Mouse (Mus musculus) heart, postnatal 14 days (tissue): ENCODE data around the gene Fcrlb. TPM values are rescaled to one million over a fixed set of nuclear protein-coding genes. Genes with fewer than 3 reads are reported as not detected.
A peak's percentile ranks its signal among the peaks of the same experiment; 100 is the strongest.
"Not testable (repeated sequence)": the region's sequence is repeated elsewhere in the genome, so short reads cannot be mapped to it uniquely, and the experiment has no call there.

Experiments
- DNase-seq, 2 experiments: peaks; one replicate each; pipeline ENCODE4 v3.0.0; 2021 to 2022
- intact Hi-C: fragments of 180-260 bp; cut with DNase I; formaldehyde crosslinking; loops from one replicate; pipeline ENCODE4 v1.15.1; 2025
- long read RNA-seq, 2 experiments: library from polyadenylated mRNA; stranded (forward); transcript quantifications; one replicate each; pipeline ENCODE4 v2.0.0; 2021
- total RNA-seq, 2 experiments: library from RNA; stranded (reverse); gene quantifications; 2 replicates each; pipeline ENCODE4 v1.2.3; 2021

Gene Fcrlb
- not detected for total RNA-seq
- long read RNA-seq, experiment 1, result 0 reads
- long read RNA-seq, experiment 2, result 0 reads

DNA sequence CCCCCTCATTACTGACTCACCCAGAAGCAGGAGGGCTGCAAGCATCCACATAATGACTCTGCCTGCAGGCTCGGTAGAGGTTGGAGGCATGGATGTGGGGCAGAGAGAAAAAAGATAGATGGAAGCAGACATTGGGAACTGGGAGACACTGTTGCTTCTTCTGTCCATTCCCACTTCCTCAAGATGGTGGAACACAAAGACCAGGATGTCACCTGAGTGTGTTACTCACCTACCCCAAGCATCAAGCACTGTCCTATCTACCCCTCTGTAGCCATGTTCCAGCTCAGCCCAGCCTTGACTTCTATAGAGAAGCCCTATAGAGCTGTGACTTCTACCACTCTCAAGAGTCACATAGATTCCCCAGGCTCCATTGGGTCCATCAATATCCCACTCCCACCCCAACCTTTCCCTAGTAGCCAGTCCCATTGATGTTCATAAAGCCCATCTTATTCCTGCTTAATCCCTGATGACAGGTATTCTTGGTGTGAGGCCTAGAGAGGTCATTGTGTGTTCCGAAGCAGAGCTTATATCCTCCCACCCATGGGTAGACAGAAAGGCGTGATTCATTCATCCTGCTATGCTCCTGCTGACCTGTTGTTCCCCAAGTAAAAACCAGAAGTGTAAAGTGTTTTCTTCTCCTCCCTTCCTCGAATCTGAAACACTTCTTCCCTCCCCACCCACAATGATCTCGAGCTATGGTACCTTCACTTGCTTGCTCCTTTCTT is at the start of gene Fcrlb:
Gene Fcrlb (minus strand): TSS at position 51 of the 725 bp plus-strand sequence.
- intact Hi-C loops, result no loop called here
- DNase-seq, result no peak

- intact Hi-C loops, result no loop called here
- DNase-seq, result peak in 1 of 2 experiments; percentile 1
Measured at GRCm38 (mm10) chr1:170962301-170962700, 49.6 kb upstream of the Fcrlb start.

DNA sequence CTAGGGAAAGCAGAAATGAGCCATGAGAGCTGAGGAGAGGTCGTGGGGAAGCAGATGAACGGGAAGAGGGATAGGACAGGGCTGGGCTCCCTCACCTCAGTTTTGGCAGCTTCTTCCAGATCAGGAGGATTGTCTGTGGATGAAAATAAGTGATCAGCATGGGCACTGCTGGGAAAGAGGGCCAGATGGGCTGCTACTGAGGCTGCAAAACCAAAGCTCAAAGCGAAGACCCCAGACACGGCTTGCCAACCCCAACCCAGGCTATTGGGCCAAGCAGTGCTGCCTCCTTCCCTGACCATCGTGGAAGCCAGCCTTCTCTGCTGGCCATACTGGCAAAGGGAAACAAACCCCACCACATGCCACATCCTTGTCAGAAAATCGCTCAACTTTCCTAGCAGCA is 48.4 kb upstream of the Fcrlb start:
- DNase-seq, result no peak
- intact Hi-C loops, result no loop called here

DNA sequence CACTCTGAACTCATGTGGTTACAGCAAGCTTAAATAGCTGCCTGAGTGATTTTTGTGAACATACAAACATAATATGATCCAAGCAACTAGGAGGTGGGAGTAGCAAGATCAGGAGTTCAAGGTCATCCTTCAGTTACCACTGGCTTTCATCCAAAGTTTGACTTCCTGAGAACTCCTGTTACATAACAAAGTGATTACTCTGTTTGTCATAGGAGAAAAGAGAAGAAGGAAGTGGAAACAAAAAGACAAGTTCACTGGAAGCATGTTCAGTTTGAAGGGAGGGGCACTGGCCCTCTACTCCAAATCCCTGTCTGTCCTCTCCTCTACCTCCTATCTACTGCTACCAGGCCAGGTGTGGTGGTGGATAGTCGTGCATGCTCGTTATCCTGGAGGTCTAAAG is 47.0 kb upstream of the Fcrlb start:
- DNase-seq, result no peak
- intact Hi-C loops, result no loop called here

DNA sequence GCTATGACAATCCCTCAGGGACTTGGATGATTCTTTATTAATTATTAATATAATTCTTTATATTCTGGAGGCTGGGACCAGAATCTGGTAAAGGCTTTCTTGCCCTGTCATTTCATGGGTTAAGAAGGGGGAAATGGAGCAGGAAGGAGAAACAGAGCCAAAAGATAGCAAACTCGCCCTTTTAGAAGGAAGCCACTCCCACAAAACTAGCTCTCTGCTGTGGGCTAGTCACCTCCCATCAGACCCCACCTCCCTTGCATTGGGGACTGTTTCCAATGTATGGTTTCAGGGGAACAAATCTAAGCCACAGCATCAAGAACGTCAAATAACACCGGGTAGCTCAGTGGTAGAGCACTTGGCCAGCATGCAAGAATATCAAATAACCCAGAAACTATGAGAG is 45.5 kb upstream of the Fcrlb start:
- intact Hi-C loops, result no loop called here
- no peak for DNase-seq

DNA sequence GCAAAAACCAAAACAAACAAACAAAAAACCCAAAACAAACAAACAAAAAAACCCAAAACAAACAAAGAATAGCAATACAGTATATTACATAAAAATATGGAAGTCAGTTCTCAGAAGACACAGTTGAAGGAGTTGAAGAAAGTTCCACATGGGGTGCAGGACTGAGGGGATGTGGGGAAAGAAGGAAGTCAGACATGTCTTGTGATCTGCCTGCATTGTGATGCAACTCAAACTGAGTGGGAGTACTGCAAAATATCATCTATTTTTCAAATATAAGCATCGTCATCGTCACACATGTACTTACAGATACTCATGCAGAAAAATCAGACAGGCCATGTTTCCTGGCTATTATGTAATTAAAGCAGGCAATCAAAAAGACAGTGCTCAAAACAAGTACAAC is 40.5 kb upstream of the Fcrlb start:
- intact Hi-C loops, result no loop called here
- no peak for DNase-seq

GRCm38 (mm10) chr1:170950772-170951171 is 38.0 kb upstream of the Fcrlb start:
- DNase-seq, result no peak
- intact Hi-C loops, result no loop called here

DNA sequence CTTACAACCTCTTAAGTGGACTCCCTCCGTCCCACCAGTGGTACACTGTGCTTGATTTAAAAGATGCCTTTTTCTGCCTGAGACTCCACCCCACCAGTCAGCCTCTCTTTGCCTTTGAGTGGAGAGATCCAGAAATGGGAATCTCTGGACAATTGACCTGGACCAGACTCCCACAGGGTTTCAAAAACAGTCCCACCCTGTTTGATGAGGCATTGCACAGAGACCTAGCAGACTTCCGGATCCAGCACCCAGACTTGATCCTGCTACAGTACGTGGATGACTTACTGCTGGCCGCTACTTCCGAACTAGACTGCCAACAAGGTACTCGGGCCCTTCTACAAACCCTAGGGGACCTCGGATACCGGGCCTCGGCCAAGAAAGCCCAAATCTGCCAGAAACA is 32.2 kb upstream of the Fcrlb start:
- DNase-seq, intact Hi-C loops: not testable (repeated sequence)

GRCm38 (mm10) chr1:170944151-170944550 is 31.4 kb upstream of the Fcrlb start:
- DNase-seq, intact Hi-C loops: not testable (repeated sequence)

DNA sequence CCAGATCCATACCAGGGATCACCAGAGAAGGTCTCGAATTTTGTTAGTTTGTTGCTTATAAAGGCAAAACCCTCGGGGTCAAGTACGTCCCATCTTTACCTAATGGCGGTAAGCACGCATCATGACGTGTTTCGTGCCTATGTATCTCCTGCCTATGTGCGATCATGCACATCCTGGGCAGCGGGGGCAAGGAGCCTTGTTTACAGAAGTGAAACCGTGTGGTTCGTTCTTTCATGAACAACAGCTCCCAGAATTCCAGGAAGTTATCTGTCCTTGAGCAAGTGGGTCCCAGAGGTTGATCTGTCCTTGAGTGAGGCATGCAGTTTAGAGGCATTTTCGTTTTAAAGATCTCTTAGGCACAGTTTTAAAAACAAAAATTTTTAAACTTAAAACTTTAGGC is 26.5 kb upstream of the Fcrlb start:
- intact Hi-C loops, result no loop called here
- DNase-seq, result no peak

GRCm38 (mm10) chr1:170934383-170934782 is 21.6 kb upstream of the Fcrlb start:
- no peak for DNase-seq
- intact Hi-C loops, result no loop called here

GRCm38 (mm10) chr1:170933940-170934339 is 21.2 kb upstream of the Fcrlb start:
- intact Hi-C loops, result no loop called here
- no peak for DNase-seq

GRCm38 (mm10) chr1:170933386-170933920 is 20.7 kb upstream of the Fcrlb start:
- intact Hi-C loops, result no loop called here
- no peak for DNase-seq

- intact Hi-C loops, result no loop called here
- DNase-seq, result no peak
Measured at GRCm38 (mm10) chr1:170932043-170932442, 19.3 kb upstream of the Fcrlb start.

GRCm38 (mm10) chr1:170929245-170929644 is 16.5 kb upstream of the Fcrlb start:
- intact Hi-C loops, result no loop called here
- DNase-seq, result no peak

GRCm38 (mm10) chr1:170928467-170928866 is 15.7 kb upstream of the Fcrlb start:
- intact Hi-C loops, result no loop called here
- no peak for DNase-seq

- intact Hi-C loops, result no loop called here
- DNase-seq, result no peak
Measured at GRCm38 (mm10) chr1:170927378-170927777, 14.6 kb upstream of the Fcrlb start, which contains the start of gene Fcrla. Gene Fcrla, minus strand, starts transcription at chr1:170927583.

DNA sequence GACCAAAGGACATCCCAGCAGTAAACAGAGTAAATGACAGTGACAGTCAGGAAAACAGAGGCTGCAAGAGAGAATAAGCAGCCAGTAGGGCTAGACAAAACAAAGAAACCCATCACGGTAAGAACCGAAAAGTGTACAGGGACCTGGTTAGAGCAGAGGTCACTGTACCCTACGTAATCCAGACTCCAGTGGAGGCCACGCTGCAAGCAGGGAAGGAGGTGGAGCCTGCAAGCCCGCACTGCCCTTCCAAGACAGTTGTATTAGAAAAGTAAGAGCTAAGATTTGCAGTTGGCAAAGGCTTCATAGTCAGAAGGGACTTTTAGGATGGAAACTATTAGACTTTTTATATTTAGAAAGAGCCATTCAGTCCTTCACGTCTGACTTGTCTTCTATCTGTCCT is 14.2 kb upstream of the Fcrlb start:
- intact Hi-C loops, result no loop called here
- no peak for DNase-seq

DNA sequence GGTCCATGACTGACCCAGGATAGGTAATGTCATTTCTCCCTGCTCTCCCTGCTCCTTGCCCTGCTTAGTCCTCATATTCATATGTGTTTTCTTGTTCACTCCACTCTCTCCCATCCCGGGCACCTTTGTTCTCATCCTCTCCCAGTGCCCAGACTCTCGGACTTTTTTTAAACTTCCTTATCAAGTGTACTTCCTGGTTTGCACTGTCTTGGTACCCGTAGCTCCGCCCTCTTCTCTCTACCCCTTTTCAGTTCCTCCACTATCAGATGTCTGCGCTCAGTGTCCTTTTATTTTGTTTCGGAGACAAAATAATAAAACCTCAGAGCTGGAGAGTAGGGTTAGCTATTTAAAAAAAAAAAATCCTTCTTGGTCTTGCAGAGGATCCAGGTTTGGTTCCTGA is 11.7 kb upstream of the Fcrlb start:
- intact Hi-C loops, result no loop called here
- DNase-seq, result no peak

DNA sequence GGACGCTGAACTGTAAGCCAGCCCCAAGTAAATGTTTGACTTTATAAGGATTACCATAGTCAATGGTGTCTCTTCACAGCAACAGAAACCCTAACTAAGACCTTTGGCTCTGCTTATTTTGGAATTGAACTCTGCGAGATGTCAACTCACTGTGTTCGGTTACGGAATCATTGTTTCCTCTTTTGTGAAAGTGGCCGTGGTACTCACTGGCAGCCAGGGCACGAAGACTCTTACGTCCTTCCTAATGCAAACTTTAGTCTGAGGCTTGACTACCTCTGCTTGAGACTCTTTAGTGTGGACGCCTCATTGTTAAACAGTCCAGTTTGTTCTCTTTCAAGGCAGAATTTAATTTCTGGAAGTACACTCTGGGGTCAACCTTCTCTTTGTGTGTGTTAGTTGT is 6.6 kb upstream of the Fcrlb start:
- no peak for DNase-seq
- intact Hi-C loops, result no loop called here

DNA sequence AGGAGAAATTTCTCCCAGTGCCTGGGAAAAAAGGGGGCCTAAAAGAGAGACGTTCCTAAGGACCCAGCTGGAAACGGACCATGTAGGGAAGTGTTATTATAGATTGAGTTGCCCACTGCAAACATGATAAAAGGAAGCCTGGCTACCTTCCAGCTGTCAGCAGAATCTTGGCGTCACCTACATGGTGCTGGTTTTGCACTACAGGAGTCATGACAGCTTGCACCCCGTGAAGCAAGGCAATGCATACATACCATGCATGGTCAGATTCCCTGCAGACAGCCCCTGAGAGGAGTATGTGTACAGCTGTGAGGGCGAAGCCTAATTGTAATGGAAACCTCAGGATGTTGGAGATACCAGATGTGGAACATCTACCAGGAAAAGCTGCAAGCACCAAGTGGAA is 2.9 kb upstream of the Fcrlb start:
- intact Hi-C loops, result no loop called here
- no peak for DNase-seq

DNA sequence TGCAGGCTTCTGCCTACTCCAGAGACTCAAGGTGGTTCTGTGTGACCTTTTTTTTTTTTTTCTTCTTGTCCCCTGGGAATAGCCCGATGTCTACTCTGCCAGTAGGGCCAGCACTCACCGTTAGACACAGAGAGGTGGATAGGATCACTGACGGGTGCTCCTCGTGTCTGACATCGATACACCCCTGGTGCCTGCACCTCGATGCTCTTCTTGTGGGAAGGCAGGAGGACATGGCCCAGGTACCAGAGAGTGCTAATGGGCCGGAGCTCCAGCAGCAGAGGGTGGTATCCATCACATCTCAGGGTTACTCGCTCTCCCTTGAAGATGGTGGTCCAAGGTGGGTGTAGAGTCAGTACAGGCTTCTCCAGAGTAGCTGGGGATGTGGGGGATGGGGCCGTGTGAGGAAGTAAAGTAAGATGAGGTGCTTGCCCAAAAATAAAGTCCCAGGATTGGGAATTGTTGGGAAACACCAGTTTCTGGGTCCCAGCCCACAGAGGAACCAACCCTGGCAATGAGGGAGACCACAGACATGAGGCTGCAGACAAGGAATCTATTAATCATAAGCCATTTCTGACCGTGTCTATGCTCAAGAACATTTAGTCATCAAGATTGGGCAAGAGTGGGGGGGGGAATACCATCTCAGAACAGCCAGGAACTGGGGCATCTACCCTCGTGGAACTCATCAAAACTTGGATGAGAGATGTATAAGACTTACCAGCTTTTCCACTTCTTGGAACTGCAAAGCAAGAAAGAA is 657 bp downstream of the Fcrlb start:
- intact Hi-C loops, result no loop called here
- no peak for DNase-seq
